Mouse (Mus musculus): ENCODE measurements around the gene C730034F03Rik.

C730034F03Rik gene

GRCm38 (mm10) chr15:89475611-89476474 lies 46.5 kb downstream of the C730034F03Rik start:
- DNase-seq: peak; percentile 87

GRCm38 (mm10) chr15:89476475-89476815 lies 47.1 kb downstream of the C730034F03Rik start:
- no peak for DNase-seq

- no peak for DNase-seq
Measured at GRCm38 (mm10) chr15:89477091-89477491, 47.7 kb downstream of the C730034F03Rik start, which contains the start of gene Arsa. Gene Arsa (minus strand): TSS chr15:89477425.

GRCm38 (mm10) chr15:89477806-89478205 lies 48.4 kb downstream of the C730034F03Rik start:
- DNase-seq: no peak

- DNase-seq: no peak
Measured at GRCm38 (mm10) chr15:89478622-89479021, 49.2 kb downstream of the C730034F03Rik start.
